Mouse (Mus musculus) ES-CJ7 (cell line): ENCODE data around the gene Ccnjl.

Source experiments
- DNase-seq: peaks from one replicate; pipeline ENCODE4 v3.0.0; 2011; ENCODE audit warnings: low read depth, low spot score

The Ccnjl gene

DNA sequence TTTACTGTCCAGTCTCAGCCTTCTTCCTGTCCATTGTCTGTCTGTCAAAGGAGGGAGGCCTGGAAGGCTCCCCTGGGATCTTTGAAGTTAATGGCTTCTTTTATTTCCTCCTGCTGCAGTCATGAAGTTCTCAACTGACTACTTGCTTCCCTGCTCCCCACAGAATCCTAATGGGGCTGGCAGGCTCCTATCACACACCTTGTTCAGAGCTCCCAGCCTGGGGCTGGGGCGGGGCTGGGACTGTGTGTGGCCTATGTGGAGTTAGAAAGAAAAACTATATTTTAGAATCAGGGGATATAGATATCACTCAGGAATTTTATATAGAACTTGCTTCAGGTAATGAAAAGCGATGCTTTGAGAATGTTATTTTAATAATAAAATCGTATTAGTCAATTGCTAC is 8.1 kb upstream of the Ccnjl start:
- DNase-seq = no peak

DNA sequence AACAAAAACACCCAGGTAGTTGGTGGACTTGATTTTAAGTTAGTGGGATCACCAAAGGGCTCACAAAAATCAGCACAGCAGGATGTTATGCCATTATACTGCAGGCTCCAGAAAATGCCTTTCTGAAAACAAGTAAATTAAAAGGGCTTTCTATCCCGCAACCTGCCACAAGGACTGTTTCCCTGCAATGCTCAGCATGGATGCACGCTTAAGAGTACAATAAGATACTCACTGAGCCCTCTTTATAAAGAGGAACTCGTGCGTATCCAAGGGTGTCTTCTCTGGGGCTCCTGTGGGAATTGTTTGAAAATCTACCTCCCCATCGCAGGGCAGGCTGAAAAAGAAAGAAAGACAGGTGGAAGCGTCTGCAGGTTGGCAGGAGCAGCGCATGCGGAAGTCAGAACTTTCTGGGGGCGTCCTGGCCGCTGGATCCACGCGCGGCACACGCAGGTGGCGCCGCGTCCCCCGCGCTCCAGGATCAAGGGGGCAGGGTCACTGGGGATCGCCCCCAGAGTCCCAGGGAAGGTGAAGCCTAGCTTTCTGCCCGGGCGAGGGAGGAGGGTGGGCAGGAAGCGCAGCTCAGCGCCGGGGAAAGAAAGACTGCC is 404 bp upstream of the Ccnjl start:
- DNase-seq = peak; percentile 59

DNA sequence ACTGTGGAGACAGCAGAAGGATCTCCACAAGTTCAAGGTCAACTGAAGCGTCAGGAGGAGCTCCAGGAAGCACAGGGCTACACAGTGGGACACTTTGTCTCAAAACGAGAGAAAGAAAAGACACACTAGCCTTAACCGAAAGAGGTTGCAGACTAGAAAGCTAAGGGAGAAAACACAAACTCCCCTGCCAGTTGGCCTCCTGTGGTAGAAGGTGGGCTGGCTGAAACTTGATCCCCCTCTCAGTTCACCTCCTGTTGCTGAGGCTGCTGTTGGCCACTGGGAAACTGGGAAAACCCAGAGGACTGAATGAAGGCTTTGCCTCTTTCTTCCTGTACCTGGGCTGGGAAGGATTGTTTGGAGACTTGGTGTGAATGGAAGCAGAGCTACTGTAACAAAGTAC is 1.5 kb downstream of the Ccnjl start:
- DNase-seq = peak; percentile 68

DNA sequence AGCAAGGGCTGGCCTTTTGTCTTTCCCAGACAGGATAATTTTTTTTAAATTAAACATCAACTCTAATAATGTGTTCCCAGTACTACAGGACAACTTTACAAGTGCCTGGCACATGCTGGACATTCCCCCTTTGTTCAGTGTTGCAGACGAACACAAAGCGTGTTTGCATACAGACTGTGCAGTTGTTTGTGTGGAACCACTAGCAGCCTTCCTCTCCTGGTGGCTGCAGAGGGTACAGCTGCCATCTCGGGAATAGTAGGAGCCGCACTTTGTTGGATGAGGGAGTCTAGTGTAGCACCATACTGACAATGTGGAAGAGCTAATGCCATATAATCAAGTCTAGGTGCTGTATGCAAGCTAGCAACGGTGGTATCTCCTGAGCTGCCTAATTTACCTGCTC is 3.0 kb downstream of the Ccnjl start:
- peak; percentile 50 for DNase-seq

DNA sequence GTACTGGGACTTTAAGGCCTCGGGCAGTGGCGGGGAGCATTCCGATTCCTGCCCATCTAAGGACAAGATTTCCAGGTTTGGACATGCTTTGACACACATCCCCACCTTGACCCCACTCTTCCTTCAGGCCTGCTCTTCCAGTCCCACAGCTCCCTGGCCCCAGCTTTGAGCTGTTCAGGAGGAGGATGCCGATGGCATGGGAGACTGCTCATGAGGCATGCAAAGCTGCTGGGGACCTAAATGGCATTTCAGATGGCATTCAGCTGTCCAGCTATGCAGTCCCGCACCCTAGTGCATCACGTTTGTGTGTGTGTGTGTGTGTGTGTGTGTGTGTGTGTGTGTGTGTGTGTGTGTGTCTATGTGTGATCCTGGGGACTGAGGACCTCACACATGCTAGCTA is 8.5 kb downstream of the Ccnjl start:
- no peak for DNase-seq

DNA sequence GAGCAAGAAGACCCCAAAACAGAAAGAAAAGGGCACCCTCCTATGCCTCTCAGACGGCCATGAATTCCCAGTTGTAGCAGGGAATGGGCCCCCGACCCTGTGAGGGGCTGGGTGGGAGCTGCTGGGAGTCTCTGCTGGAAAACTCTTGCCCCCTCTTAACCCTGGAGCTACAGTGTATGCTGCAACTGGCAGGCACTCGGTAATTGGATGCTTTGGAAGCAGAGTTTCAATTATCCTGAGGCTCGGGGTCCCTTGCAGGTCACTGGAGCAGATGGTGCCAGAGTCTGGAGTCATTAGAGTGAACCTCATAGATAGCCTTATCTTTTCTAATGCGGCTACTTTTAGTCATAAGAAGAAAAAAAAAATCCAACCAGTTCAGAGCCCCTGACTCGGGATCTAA is 11.3 kb downstream of the Ccnjl start:
- DNase-seq = no peak

DNA sequence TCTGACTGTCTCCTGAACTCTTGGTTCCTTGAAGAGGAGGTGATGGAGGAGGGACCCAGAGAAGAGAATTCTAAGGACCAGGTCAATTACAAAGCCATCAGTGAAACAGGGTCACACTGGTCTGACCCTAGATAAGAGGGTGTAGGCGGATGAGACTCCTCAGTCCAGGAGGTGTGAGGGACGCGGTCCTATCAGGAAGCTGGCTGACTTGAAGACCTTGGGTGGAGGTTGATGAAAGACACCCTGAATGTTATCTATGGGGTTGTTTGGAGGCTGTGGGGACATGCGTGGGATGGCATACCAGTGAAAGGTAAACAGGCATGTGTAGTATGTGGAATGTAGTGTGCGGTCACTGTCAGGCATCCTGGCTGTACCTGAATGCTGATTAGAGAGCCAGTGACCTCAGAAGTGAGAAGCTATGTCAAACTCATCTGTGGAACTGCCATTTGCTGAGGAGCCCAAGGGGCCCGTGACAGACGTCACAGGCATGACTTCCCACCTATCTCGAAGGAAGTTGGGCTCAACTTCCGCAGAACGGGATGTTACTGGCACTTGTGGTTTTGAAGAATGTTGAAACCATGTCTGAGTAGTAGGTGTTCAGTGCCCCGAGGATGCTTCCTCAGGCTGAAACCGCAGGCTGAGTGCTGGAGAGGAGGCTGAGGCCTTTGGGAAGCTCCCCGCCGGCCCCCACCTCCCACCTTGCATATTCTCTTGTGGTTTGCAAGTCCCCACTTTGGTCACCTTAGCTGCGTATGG is 15.3 kb downstream of the Ccnjl start:
- DNase-seq = no peak

DNA sequence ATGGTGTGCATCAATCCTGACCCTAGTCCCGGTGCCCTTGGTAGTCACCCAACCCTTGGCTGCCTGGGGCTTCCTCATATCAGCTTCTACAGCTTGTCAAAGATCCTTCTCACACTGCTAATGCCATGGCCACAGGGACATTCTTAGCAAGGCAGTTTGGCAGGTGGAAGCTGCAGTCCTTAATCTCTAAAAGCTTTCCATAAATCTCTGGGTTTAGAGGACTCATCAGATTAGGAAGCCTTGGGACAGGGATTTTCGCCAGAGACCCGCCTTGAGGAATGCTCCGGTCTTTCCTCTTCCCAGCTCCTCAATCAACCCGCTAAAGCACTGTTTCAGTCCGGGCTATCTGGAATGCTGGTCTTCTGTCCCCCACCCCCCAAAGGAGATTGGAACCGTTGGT is 16.2 kb downstream of the Ccnjl start:
- no peak for DNase-seq

DNA sequence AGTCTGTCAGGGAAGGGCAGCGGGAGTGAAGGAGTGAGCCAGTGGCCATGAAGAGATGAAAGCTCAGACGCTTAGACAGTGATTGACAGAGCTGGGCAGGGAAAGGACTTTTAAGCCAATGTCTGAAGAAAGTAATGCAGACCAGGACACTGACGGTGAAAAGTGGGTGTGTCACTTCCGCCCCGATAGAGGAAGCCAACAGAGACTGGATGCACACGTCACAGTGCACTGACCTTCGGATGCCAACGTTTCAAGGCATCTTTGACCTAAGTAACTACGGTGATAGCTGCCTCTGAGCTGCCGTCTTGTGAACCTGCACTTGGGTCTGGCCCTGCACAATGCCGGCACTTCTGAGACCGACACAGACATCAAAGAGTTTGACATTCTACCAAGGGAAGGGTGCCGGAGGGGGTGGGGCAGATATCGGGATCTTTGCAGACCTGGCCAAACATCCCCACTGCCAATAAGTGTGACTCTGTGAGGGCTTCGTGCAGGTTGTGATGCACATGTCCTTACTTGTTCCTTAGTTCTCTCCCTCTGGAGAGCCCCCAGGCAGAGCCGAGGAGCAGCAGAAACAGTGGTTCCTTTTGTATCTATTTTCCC is 17.4 kb downstream of the Ccnjl start:
- DNase-seq = peak; percentile 63

DNA sequence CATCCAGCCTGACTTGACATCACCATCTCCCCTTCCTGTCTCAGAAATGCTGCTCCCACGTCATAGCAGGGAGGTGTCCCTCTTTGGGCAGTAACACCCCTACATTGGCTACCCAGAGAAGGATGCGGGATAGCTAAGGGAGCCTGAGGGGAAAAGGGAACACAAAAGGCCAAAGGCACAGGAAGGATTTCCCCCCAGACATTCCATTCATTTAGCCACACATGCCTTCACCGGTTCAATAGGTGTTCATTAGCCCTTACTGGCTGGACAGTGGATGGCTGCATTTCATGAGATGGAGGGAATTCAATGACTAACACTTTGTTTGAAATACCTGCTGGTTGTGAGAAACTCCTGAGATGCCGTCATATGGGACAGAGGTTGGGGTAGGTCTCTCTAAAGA is 18.1 kb downstream of the Ccnjl start:
- no peak for DNase-seq

DNA sequence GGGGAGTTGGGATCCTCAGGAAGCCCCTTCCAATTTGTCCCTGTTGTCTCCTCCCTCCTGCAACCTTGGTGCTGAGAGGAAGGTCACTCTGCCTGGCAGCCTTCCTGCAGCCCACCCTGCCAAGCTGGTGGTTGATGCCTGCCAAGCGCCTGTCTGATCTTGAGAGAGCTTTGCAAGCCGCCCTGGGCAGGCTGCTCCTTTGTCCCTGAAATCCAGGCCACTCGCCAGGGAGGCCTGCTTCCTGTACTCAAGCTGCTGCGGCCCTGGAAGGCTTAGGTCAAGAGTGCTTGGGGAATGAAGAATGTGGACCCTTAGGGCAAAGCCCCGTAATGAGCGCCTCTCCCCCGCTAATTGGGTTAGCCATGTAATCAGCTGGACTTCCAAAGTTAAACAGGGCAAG is 19.6 kb downstream of the Ccnjl start:
- DNase-seq = no peak

DNA sequence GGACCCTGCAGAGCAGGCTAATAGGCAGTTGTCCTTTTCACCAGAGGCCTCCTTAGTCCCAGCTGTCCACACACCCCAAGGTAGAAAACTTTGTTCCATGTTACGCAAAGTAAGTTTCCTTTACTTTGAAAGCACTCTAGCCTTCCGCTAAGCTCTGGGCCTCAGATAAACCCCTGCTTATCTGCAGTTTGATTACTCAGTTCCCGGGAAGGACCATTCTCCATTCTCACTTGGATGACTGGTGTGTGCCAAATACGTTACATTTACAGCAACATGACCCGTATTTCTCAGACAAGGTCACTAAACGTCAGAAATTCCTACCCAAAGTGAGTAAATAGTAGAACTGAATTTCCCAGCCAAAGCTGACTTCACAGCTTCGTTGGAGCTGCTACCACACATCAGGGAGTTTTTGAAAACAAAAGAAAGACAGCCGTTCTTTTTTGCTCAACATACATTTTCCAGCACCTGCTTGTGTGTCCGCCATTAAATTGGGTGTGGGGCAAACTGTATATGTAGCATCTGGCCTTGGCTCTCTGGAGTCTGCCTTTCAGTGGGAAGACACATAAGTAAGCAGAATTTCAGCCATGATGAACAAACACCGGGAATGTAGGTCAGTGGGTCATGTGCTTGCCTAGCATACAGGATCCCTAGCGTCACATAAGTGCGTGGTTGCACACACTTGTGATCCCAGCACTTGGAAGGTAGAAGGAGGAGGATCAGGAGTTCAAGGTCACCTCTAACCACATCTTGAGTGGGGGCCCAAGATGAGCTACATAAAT is 20.3 kb downstream of the Ccnjl start:
- DNase-seq = no peak

DNA sequence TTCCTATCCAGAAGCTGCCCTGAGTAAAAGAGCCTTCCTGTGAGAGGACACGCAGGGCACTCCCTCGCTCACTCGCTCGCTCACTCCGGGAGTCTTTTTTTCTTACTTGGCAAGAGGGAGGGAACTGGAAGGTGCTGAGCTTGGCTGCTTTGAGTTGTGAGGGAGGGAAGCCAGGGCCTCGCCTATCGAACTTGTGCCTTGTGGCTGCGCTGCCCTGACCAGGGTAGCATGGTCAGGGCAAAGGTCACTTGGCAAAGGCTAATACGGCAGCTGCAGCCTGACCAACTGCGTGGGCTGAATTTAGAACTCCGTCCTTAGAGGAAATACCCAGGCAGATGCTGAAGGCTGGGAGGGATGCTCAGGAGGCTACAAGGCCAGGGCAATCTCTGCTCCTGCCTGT is 21.1 kb downstream of the Ccnjl start:
- DNase-seq = no peak

DNA sequence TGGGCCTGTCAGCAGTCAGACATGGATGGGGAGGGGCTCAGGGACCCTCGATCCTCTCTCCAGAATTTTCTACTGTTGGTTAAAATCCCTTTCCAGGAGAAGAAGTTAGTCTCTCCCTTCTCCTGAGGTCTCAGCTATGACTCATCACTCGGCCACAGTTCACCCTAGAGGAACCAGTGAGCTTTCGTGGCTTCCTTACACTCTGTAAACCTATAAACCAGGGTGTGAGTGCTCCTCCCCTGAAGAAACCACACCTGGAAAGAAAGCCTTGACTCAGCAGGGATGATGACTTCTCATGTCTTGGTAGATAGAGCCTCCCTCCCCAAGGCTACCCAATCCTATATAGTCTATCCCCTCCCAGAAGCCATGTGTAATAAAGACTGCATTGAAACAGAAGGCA is 23.2 kb downstream of the Ccnjl start:
- DNase-seq = no peak

DNA sequence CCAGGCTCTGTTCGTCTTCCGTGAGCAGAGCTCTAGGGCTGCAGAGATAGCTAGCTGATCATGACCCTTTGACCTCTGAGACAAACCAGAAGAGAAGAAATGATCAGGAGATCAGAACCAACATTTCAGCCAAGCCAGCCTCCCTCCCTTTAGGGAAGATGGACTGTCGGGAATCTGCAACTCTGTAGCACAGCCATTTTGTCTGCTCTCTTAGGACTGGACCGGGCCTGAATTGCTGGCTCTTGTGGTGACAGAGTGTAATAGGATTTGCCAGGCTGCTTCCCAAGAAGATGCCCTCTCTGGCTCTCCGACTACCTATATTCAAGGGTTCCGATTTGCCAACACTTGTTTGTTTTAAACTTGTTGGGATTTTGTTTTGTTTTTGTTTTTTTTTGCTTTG is 24.1 kb downstream of the Ccnjl start:
- DNase-seq = no peak

DNA sequence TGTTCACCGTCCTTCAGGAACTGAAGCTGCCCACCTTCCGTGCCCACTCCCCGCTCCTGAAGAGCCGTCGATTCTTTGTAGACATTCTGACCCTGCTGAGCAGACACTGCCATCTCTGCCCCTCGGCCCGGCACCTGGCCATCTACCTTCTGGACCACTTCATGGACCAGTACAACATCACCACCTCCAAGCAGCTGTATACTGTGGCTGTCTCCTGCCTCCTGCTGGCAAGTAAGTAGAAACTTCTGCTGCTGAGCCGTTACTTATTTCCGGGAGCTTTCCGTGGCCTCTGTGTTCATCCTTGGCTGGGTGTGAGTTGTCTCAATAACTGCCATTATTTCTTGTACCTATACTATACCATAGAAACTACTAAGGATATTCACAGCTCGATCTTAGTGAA is 28.0 kb downstream of the Ccnjl start:
- no peak for DNase-seq

DNA sequence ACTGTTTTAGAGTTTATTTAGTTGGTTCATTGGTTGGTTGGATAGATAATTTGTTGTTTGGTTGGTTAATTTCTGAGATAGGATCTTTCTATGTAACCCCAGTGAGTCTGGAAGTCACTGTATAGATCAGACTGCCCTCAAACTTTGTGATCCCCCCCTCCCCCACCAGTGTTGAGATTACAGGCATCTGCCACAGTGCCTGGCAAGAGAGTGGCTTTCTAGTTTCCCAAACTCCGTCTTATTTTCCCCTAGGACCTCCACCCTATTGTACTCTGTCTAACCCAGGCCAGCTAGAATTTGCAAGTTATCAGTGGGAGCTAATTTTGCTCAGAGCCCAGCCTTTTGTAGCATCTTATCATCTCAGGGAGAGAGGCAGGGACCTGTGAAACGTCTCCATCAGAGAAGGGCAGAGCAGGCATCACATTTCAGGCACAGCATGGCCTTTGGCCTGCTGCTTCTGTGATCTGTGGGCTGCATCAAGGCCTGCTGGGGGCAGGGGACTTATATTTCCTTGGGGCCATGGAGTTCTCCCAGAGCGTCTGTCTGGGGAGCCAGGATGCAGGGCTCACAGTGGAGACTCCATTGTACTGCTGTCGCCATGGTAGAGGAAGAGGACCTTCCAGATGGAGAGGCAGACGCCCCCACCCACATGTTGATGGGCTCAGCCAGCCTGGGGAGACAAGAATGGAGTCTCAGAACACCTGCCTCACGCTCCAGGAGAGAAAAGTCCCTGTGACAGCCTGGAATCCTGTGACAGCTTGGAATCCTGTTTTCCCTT is 31.1 kb downstream of the Ccnjl start:
- DNase-seq = no peak

DNA sequence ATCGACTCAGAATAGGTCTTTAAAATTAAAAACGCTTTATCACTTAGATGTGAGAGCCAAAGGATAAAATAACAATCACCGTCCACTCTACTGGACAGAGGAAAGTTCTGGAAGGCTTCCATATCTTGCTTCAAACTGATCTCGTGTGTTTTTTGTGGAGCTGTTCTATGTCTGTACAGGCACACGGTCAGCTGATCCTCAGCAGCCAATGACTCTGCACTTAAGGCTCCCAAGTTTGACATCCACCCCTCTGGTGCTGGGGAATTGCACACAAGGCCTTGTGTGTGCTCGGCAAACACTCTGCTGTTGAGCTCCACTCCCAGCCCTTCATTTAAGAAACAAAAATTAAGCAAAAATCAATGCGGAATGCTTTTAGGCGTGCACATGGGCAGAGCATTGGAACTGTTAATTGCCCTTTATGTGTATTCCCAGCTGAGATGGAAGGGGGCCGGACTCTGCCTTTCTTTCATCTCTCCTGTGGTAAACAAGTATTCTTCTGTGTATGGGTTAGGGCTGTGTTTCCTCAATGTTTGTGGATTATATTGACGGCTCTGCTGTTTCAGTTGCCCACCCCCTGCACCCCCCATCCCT is 35.2 kb downstream of the Ccnjl start:
- no peak for DNase-seq

DNA sequence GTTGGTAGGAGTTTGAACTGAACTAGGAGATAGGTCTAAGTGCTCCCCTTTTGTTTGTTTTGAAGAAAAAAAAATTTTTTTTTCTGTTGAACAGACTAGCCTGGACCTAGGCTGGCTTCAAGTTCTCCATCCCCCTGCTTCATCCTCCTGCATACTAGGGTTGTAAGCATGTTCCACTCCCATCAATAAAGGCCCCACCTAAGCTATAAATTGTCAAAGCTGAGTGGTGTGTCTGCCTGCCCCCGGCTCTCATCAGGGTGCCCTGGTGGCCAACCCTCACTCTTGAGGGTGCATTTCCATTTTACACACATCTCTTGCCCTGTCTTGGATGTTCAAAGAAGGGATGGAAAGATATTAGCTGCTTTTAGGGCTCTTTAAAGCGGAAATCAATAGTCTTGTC is 36.8 kb downstream of the Ccnjl start:
- no peak for DNase-seq

DNA sequence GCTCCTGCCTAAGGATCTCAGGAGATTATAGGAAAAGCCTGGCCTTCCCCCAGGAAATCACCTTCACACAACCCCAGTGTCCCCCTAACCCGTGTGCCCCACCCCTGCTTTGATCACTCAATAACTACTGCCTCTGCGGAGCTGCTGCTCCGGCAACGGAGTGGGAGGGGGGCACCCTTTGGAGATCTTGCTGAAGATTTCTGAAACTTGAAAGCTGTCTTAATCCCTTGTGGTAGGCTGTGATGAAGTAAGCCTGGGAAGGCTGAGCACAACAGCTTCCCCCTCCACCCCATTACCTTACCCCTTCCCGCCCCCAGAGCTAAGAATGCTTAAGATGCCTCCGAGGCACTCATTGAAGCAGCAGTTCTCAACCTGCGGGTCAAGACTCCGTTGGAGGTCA is 37.3 kb downstream of the Ccnjl start:
- no peak for DNase-seq

DNA sequence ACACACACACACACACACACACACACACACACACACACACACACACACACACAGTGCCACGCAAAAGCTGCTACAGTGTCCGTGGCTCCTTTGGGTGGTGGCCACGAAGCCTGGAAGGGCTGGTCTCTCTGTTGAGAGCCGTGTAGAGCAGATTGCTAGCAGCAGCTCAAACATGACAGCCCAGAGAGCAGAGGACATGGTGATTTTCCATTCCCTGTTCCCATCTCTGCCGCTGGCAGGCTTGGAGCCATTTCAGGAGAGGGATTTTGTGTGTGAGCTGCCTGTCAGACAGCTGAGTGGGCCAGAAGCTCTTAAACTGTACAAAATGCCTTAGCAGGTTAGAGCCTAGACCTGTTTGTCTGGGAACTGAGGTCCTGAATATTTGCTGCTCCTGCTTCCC is 38.1 kb downstream of the Ccnjl start:
- DNase-seq = no peak
